Mouse (Mus musculus) MEL (cell line): ENCODE data around the gene Ildr2. TPM values are rescaled to one million over a fixed set of nuclear protein-coding genes. Genes with fewer than 3 reads are reported as not detected.

ENCODE experiments used
- DNase-seq: peaks from one replicate; pipeline ENCODE4 v3.0.0; 2011; ENCODE audit warnings: low read depth, low spot score
- H3K27ac ChIP-seq: 2 replicates; pipeline ENCODE4 v1.5.1; 2012; ENCODE audit warnings: low read depth, mild to moderate bottlenecking, control low read depth, low read length, moderate library complexity; ENCODE audit not compliant: control insufficient read depth
- H3K27me3 ChIP-seq, 2 experiments: fragments of 150-350 bp in 1 of 2; sonication (generic) in 1 of 2; 2 replicates each; pipeline ENCODE4 v1.6.1; 2012; ENCODE audit warnings: low read length in 2 of 2, mild to moderate bottlenecking in 2 of 2, improper control_type of control experiment in 1 of 2, moderate library complexity in 1 of 2; ENCODE audit not compliant: insufficient read depth in 2 of 2, control insufficient read depth in 1 of 2
- H3K36me3 ChIP-seq, 2 experiments: 2 replicates each; pipeline ENCODE4 v1.6.1; 2012 to 2014; ENCODE audit warnings: low read length in 2 of 2, improper control_type of control experiment in 1 of 2, inconsistent platforms in 1 of 2, mild to moderate bottlenecking in 1 of 2; ENCODE audit not compliant: insufficient read depth in 2 of 2, control insufficient read depth in 1 of 2
- H3K4me1 ChIP-seq, 2 experiments: fragments of 150-350 bp in 1 of 2; sonication (generic) in 1 of 2; 2 replicates each; pipeline ENCODE4 v1.6.1; 2012; ENCODE audit warnings: low read length in 2 of 2, improper control_type of control experiment in 1 of 2, mild to moderate bottlenecking in 1 of 2; ENCODE audit not compliant: insufficient read depth in 2 of 2, control insufficient read depth in 1 of 2
- H3K4me3 ChIP-seq, 2 experiments: fragments of 150-350 bp in 1 of 2; sonication (generic) in 1 of 2; 2 replicates each; pipeline ENCODE4 v1.5.1; 2012; ENCODE audit warnings: low read depth in 2 of 2, low read length in 2 of 2, mild to moderate bottlenecking in 2 of 2, moderate library complexity in 2 of 2, control low read depth in 1 of 2, improper control_type of control experiment in 1 of 2; ENCODE audit not compliant: control insufficient read depth in 1 of 2, insufficient read depth in 1 of 2
- H3K79me2 ChIP-seq: 2 replicates; pipeline ENCODE4 v1.6.1; 2012; ENCODE audit warnings: mild to moderate bottlenecking, low read length, moderate library complexity; ENCODE audit not compliant: control insufficient read depth, poor library complexity, insufficient read depth
- H3K9ac ChIP-seq: 2 replicates; pipeline ENCODE4 v1.6.1; 2012; ENCODE audit warnings: low read depth, mild to moderate bottlenecking, control low read depth, low read length, moderate library complexity; ENCODE audit not compliant: control insufficient read depth, poor library complexity, severe bottlenecking
- H3K9me3 ChIP-seq: fragments of 150-350 bp; sonication (generic); replicated peaks from 2 replicates; pipeline ENCODE4 v1.6.1; 2012; ENCODE audit warnings: mild to moderate bottlenecking, low read length, improper control_type of control experiment, moderate library complexity; ENCODE audit not compliant: insufficient read depth
- BHLHE40 ChIP-seq: IDR thresholded peaks from 2 replicates; pipeline ENCODE4 v1.6.1; 2012; ENCODE audit warnings: low read depth, mild to moderate bottlenecking, inconsistent platforms, low read length, improper control_type of control experiment, borderline replicate concordance
- CHD1 ChIP-seq: IDR thresholded peaks from 2 replicates; pipeline ENCODE4 v1.6.1; 2012; ENCODE audit warnings: low read depth, mild to moderate bottlenecking, inconsistent platforms, low read length, improper control_type of control experiment
- EP300 ChIP-seq, 2 experiments: IDR thresholded peaks; 2 replicates each; pipeline ENCODE4 v1.6.1; 2011; ENCODE audit warnings: improper control_type of control experiment in 2 of 2, low read length in 2 of 2, low read depth in 1 of 2, mild to moderate bottlenecking in 1 of 2
- GATA1 ChIP-seq: IDR thresholded peaks from 2 replicates; pipeline ENCODE4 v1.6.1; 2011; ENCODE audit warnings: low read depth, low read length, improper control_type of control experiment
- HCFC1 ChIP-seq: IDR thresholded peaks from 2 replicates; pipeline ENCODE4 v1.6.1; 2012; ENCODE audit warnings: low read depth, mild to moderate bottlenecking, inconsistent platforms, low read length, improper control_type of control experiment, moderate library complexity
- JUND ChIP-seq: IDR thresholded peaks from 2 replicates; pipeline ENCODE4 v1.6.1; 2011; ENCODE audit warnings: low read depth, mild to moderate bottlenecking, improper control_type of control experiment, low read length
- MAX ChIP-seq: IDR thresholded peaks from 2 replicates; pipeline ENCODE4 v1.6.1; 2011; ENCODE audit warnings: low read length, improper control_type of control experiment
- MAZ ChIP-seq: IDR thresholded peaks from 2 replicates; pipeline ENCODE4 v1.6.1; 2012; ENCODE audit warnings: low read depth, mild to moderate bottlenecking, inconsistent platforms, low read length, improper control_type of control experiment
- MEF2A ChIP-seq: IDR thresholded peaks from 2 replicates; pipeline ENCODE4 v1.6.1; 2014; ENCODE audit warnings: low read depth, mild to moderate bottlenecking, inconsistent platforms, low read length, improper control_type of control experiment; ENCODE audit not compliant: poor library complexity, insufficient replicate concordance, severe bottlenecking; ENCODE audit errors: extremely low read depth
- MYC ChIP-seq: IDR thresholded peaks from 2 replicates; pipeline ENCODE4 v1.6.1; 2011; ENCODE audit warnings: low read depth, mild to moderate bottlenecking, low read length, improper control_type of control experiment, moderate library complexity
- NELFE ChIP-seq: IDR thresholded peaks from 2 replicates; pipeline ENCODE4 v1.6.1; 2011; ENCODE audit warnings: low read depth, low read length, improper control_type of control experiment
- NRF1 ChIP-seq: IDR thresholded peaks from 2 replicates; pipeline ENCODE4 v1.6.1; 2014; ENCODE audit warnings: low read depth, mild to moderate bottlenecking, inconsistent platforms, low read length, improper control_type of control experiment, moderate library complexity; ENCODE audit not compliant: poor library complexity, insufficient read depth, severe bottlenecking
- POLR2A ChIP-seq, 2 experiments: IDR thresholded peaks; 2 replicates each; pipeline ENCODE4 v1.6.1; 2011 to 2012; ENCODE audit warnings: low read length in 2 of 2, mild to moderate bottlenecking in 2 of 2, control low read depth in 1 of 2, improper control_type of control experiment in 1 of 2, low read depth in 1 of 2, moderate library complexity in 1 of 2; ENCODE audit not compliant: control insufficient read depth in 1 of 2, insufficient read depth in 1 of 2, poor library complexity in 1 of 2
- POLR2AphosphoS5 ChIP-seq: IDR thresholded peaks from 2 replicates; pipeline ENCODE4 v1.6.1; 2012; ENCODE audit warnings: low read depth, borderline replicate concordance, mild to moderate bottlenecking, inconsistent platforms, low read length, moderate library complexity, mixed read lengths
- RAD21 ChIP-seq: IDR thresholded peaks from 2 replicates; pipeline ENCODE4 v1.6.1; 2011; ENCODE audit warnings: mild to moderate bottlenecking, low read depth, low read length, improper control_type of control experiment
- SIN3A ChIP-seq: IDR thresholded peaks from 2 replicates; pipeline ENCODE4 v1.6.1; 2012; ENCODE audit warnings: low read length, improper control_type of control experiment, inconsistent platforms
- TBP ChIP-seq: IDR thresholded peaks from 2 replicates; pipeline ENCODE4 v1.8.0; 2011; ENCODE audit warnings: low read depth, low read length, improper control_type of control experiment
- ZMIZ1 ChIP-seq: IDR thresholded peaks from 2 replicates; pipeline ENCODE4 v1.6.1; 2012; ENCODE audit warnings: low read depth, mild to moderate bottlenecking, inconsistent platforms, low read length, improper control_type of control experiment, moderate library complexity
- ZNF384 ChIP-seq: IDR thresholded peaks from 2 replicates; pipeline ENCODE4 v1.6.1; 2012; ENCODE audit warnings: low read depth, mild to moderate bottlenecking, inconsistent platforms, low read length, improper control_type of control experiment
- polyA plus RNA-seq, 2 experiments: library from polyadenylated mRNA; stranded (reverse) in 1 of 2; unstranded in 1 of 2; fragments of >175 nt in 1 of 2; fragments of >200 nt in 1 of 2; gene quantifications; 2 replicates each; pipeline versions ENCODE4 v1.2.1 to v1.2.4; 2012; ENCODE audit warnings: low replicate concordance in 2 of 2, low read depth in 1 of 2; ENCODE audit not compliant: insufficient read length in 2 of 2, insufficient read depth in 1 of 2, missing spikeins in 1 of 2
- total RNA-seq: library from RNA; depleted of rRNA; stranded (reverse); fragments of 300-350 nt; gene quantifications from 2 replicates; pipeline ENCODE4 v1.2.3, GENCODE M21; 2012

Gene Ildr2
- total and polyA plus RNA-seq, 3 experiments = not detected

- H3K27me3 ChIP-seq = peaks cover 0 to 2% of the 10 kb centered on the region in 2 experiments; a peak in 2 of 4 replicates
- TF ChIP-seq ZNF384 = no peak
- no peak for TF ChIP-seq GATA1
- no peak for TF ChIP-seq TBP
- no peak for TF ChIP-seq CHD1
- TF ChIP-seq SIN3A = no peak
- TF ChIP-seq, all 39 proteins: peak for 0
Observed at GRCm38 (mm10) chr1:166342539-166342938, 88.6 kb downstream of the Ildr2 start.

GRCm38 (mm10) chr1:166343586-166343985 is 89.6 kb downstream of the Ildr2 start:
- peaks cover 0 to 3% of the 10 kb centered on the region in 2 experiments; a peak in 2 of 4 replicates for H3K27me3 ChIP-seq
- no peak for TF ChIP-seq MEF2A
- TF ChIP-seq SIN3A = no peak
- no peak for TF ChIP-seq POLR2A (IDR thresholded peaks at IDR 0.05; ENCODE audit: control insufficient read depth in 1 of 2, insufficient read depth in 1 of 2, low read depth in 1 of 2, low read length in 2 of 2, poor library complexity in 1 of 2)
- TF ChIP-seq TBP = no peak
- TF ChIP-seq EP300 (IDR thresholded peaks at IDR 0.05; ENCODE audit: low read depth in 1 of 2, low read length in 2 of 2) = no peak
- no peak for TF ChIP-seq ZMIZ1
- TF ChIP-seq RAD21 = no peak
- no peak for TF ChIP-seq MAX
- no peak for TF ChIP-seq NELFE
- no peak for TF ChIP-seq NRF1
- no peak for TF ChIP-seq MAZ
- TF ChIP-seq JUND = no peak
- TF ChIP-seq BHLHE40 = no peak
- no peak for TF ChIP-seq HCFC1
- TF ChIP-seq MYC = no peak
- no peak for TF ChIP-seq CHD1
- TF ChIP-seq POLR2AphosphoS5 = no peak
- H3K4me3 ChIP-seq = no peak overlapping the region
- H3K79me2 ChIP-seq = no peaks in the 10 kb centered on the region
- no peak overlapping the region for H3K27ac ChIP-seq
- H3K36me3 ChIP-seq = no peaks in the 10 kb centered on the region
- H3K9ac ChIP-seq = no peak overlapping the region
- H3K4me1 ChIP-seq = no peaks in the 10 kb centered on the region
- no peaks in the 10 kb centered on the region for H3K9me3 ChIP-seq
- no peak for DNase-seq

More at GRCm38 (mm10) chr1:166342539-166342938, 88.6 kb downstream of the Ildr2 start:
- Histone ChIP-seq H3K9ac (no peak overlapping the region), H3K9me3 (no peaks in the 10 kb centered on the region), H3K4me3 (no peak overlapping the region), H3K36me3 (no peaks in the 10 kb centered on the region), H3K79me2 (no peaks in the 10 kb centered on the region), H3K27ac (no peak overlapping the region), H3K4me1 (no peaks in the 10 kb centered on the region)
- no peak for DNase-seq
